Mouse (Mus musculus) c-Kit-negative CD71-positive TER-119-positive erythroid progenitor cells, embryonic 14.5 days (primary cell): ENCODE results near the gene Rtp2.
A peak's percentile ranks its signal among the peaks of the same experiment; 100 is the strongest.

ENCODE experiments used
- DNase-seq: peaks from one replicate; pipeline ENCODE4 v3.0.0-alpha.2; 2013; ENCODE audit warnings: low read depth, low spot score

Rtp2 gene

DNA sequence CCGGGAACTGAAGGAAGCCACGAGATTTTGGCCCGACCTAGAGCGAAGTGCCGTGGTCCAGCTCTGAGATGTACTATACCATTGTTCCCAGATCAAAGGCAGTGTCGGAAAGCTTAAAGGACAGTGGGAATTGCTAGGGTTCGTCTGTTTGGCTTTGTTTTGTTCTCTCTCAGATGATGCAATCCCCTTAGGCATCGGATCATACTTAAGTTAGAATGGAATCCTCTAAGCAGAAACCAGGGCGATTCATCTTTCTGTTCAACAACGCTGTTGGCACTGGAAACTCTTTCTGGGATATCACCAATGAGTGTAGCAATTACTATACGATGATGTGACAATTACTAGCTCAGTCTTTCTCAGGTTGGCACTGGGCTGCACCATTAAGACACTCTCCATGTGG, at the start of gene Rtp2:
Gene Rtp2 (minus strand): TSS at position 101 of the 400 bp plus-strand sequence.
- no peak for DNase-seq

DNA sequence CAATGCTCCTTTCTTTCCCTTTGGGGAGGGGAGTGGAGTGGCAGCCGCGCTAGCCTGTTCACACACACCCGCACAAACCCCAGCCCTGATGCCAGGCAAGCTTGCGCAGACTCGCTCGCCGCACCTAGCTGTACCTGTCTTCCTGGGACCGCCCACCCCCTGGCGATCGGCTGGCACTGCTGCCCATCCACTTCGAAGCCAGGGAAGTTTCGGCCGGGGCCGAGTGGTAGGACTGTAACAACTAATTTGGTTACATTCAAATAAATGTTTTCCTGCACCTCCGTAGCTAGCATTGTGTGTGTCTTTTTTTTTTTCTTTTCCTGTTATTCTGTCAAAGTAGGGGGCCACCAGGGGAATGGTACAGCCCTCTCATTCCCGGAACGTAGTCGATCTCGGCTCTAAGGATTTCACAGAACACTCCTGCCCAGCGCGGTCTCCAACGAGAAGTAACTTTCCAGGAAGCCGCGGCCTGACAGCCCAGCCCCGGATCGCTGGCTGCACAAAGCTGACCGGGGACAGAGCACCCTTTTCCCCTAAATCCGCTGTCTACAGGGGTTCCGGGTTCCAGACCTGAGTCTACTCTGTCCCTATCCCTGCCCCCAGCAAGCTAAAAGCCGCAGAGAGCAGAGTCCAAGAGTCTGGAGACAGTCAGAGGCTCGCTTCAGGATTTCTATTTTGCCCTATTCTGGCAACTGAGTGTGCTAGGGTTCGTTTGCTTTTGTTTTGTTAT, 49.0 kb upstream of the Rtp2 start:
- no peak for DNase-seq

DNA sequence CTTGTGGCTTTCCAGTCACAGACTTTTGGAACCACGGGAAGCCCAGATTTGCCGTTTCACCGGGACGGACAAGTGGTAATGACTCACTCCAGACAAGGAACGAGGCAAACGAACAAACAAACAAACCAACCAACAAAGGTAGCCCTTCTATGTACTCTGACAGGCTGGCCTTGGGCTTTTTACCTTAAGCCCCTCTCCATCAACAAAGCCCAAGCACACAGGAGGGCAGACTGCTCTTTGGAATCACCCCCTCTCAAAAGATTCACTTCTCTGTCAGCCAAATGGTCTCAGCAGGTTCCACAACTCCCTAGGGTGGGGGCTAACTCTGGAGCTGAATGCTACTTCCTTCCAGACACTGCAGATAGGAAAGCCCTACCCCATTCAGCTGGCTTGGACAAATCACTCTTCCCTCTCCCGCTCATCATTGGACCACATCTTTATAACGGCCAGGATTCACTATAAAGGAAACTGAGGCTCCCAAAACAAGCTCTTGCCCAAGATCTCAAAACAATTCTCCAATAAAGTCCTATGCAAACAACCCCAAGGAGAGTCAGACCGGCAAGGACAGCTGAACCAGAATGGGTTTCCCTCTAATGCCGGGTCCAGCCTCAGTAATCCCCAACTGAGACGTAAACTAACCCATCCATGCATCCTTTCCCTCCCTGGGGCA, 48.1 kb upstream of the Rtp2 start:
- DNase-seq: no peak

DNA sequence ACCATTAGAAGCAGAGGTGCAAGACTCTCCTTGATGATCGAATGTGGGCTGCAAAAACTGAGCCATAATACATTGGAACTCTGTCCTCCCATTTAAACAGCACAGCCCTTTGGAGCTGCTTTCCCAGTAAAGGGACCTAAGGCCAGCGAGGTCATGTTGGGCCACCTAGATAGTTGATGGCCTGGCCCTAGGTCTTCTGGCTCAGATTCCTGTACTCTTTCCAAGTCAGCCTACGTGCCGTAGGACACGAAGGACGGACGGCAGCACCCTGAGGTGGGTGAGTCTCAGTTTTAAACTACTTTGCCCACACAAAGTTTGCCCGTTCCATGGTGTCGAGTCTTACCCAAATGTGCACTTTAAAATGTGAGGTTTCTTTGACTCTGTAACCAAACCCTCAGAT, 47.3 kb upstream of the Rtp2 start:
- no peak for DNase-seq

DNA sequence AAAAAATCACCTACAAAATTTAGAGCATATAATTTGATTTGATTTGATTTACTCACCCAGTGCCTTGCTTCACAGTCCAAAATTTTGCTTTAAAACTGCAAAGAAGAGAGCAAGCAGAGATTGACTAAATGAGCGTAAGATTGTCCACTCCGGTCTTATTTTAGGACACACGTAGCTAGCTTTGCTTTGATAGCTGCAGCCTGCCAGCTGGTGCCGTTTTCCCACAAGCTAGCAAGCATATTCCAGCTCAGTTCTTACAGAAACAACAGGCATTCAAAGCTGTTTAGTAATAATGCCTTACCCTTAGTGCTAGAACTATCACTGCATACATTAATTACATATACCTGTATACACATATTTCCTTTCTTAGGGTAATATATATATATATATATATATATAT, 46.3 kb upstream of the Rtp2 start:
- DNase-seq: no peak

DNA sequence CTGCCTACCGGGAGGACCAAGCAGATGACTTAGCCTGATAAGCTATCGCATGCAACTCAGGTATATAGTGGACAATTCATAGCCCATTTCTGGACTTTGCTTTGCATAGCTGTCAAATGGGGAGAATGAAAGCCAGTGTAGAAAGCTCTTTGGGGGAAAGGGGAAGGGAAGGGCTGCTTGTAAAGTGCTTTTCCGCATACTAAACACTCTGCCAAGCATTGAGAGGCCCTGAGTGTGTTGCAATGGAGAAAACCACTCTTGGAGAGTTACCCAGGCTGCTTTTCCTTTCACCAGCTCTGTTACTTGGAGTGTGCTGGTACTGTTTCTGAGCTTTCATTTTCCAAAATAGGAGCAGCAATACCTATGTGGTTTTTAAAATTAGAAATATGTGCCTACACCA, 45.5 kb upstream of the Rtp2 start:
- DNase-seq: no peak

DNA sequence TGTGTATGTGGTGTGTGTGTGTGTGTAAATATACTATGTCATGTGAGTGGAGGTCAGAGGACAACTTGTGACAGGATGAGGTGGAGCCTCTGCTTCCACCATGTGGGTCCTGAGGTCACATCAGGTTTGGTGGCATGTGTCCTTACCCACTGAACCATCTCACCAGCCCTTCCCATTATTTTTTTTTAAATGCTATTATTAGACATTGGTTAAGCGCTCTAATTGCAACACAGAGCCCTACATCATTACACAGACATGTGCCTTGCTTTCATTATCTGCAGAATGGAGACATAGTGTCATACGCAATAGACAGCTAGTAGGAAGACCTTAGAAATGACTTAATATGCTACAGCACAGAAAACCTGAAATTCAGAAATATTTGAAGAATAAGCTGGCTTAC, 44.0 kb upstream of the Rtp2 start:
- no peak for DNase-seq

DNA sequence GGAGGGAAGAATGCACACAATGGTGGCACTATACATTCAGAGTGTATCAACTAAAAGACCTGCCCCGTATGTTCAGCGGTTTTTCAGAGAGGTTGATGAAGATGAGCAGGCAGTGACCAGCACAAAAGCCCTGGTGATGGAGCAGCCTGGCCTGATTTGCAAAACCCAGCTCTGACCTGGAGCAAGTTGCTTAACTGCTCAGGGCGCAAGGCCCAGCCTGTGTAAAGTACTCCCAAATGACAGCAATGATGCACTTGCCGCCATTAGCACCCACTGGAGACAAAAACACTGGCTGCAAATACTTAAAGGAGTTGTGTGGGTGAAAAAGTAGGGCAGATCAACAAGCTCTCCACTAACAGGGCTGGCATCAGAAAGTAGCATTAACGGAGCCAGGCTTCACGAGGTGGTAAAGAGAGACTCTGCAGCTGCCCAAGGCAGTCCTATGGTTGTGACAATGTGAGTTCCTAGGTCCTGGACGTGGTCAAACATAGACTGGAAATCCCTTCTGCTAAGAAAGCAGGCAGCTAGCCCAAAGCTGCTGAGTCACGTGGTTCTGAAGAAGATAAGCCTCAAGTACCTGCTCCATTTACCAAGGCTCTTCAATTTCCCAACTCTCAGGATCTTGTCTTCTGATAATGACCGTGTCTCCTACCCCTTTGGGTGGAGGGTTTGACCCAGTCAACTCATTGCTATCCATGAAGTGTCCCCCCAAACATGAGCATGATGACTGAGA, 41.6 kb upstream of the Rtp2 start:
- no peak for DNase-seq

DNA sequence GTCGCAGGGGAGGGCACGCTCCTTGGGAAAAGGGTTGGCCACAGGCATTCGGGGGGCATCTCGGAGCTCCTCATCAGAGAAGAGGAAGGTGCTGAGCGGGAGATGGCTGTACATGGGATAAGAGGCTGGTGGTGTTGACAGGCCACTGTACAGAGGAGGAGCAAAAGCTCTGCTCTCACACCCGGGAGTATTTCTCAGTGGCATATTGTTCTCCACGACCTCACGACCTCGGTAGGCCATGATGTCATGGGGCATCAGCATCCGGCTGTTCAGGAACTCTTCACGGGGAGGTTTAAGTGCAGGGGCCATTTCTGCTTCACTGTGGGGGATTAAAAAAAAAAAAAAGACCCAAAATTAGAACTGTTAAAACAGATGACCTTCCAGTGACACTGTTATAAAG, 40.7 kb upstream of the Rtp2 start:
- DNase-seq: no peak

DNA sequence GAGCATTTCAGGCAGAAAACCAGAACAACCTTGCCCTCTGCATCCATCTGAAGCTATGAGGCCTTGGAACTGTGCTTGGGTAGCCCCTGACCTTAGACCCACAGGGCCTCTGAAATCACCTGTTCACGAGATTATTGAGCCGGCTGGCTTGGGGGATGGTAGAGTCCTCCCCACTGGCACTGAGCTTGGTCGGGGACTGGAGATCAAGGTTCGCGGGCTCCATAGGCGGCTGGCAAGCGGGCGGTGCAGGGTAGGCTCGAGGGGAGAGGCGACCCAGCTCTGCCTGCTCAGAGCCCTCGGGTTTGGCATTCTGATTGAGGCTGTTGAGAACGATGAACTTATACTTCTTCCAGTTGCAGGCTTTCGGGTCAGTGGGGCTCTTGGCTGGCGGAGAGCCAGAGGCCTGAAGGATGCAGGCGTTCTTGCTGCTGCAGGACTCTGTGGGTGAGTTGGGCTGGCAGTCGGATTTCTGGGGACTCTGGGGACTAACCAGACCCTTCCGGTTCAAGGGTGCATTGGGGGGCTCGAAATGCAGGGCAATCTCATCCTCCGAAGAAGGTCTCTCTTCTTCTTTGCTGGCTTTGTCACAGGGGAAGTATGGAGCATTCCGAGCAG, 40.0 kb upstream of the Rtp2 start:
- no peak for DNase-seq

DNA sequence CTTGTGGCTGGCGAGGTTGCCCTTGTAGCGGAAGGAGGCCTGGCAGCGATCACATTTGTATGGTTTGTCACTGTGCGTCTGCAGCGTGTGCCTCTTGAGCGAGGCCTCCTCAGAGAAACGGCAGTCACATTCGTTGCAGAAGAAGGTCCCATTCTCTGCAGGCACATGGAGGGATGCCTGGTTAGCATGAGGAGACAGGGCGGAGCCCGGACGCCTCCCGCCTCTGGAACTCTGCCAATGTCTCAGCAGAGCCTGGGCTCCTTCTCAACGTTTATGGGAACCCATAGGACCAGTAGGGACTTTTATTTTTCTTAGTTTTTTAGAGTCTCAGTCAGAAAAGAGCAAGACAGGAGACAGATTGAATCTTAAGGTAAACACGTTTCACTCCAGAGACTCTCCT, 37.7 kb upstream of the Rtp2 start:
- no peak for DNase-seq

DNA sequence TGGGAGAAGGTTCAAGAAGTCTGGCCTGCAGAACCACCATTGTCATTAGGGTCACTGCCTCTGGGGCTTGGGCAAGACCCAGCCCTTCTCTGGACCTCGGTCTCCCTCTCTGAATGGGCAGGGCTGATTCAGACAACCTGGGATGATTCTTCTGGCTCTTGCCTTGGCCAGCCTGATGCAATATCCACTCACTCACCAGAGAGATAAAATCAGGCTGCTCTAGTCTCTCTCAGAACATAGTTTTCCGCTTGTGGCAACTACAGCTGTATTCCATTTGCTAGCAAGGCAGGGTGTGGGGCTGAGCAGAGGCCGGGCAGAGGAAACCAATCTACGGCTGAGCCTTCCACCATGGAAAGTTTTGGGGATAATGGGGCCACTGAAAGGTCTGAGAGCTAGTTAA, 36.7 kb upstream of the Rtp2 start:
- no peak for DNase-seq

DNA sequence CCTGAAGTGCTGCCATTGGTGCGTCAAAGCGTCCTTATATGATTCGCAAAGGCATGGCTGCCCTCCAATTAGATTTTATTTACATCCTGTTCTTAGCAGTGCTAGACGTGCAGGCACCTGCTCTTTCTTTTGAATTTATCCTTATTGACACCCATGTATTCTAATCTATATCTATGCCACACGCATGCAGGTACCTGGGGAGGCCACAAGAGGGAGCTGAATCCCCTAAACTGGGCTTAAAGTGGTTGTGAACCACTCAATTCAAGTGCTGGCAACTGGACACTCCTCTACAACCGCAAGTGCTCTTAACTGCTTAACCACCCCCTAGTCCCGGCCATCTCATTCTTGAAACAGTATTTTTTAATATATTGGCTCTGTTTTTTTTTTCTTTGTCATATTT, 35.1 kb upstream of the Rtp2 start:
- DNase-seq: no peak

DNA sequence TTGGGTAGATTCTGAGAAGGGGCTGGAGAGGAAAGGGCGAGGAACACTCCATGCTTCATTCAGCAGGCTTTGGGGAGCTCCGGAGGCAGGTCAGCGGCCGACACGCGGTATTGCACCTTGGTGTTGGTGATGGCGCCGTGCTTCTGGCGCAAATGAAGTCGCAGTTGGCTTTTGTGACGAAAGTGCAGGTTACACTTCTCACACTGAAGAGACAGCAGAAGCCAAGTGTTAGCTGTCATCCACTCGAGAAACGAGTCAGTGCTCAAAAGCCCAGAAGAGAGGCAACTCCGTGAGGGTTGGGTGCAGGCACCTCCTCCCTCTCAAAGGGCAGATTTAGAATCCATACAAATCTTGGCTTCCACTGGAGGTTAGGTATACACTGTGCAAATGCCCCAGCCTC, 33.9 kb upstream of the Rtp2 start:
- no peak for DNase-seq

DNA sequence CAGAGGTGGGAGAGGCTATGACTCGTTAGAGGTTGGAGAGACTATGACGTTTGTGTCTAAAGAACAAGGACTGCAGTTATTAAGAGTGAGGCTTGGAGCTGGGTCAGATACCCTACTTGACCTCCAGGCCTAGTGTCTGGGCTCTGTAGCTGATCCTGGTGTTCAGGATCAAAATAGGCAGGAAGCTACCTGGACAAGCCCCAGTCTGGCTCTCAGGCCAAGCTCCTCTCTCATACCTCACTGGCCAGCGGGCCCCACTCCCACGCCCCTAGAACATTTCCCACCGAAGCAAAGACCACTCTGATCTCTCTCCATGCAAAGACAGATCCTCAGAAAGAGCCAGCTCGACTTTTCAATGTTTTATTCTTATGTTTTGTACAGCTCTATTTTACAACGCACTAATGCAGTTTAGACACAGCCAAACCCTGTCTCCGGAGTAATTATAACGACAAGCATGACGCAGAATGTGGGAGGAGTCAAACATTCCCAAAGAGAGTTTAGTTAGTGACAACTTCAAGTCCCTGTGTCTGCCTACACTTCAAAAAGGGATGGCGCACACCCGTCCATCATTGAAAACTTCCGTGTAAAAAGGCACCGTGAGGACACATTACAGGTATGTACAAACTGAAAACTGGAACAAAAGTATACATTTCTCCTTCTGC, 32.6 kb upstream of the Rtp2 start:
- no peak for DNase-seq

DNA sequence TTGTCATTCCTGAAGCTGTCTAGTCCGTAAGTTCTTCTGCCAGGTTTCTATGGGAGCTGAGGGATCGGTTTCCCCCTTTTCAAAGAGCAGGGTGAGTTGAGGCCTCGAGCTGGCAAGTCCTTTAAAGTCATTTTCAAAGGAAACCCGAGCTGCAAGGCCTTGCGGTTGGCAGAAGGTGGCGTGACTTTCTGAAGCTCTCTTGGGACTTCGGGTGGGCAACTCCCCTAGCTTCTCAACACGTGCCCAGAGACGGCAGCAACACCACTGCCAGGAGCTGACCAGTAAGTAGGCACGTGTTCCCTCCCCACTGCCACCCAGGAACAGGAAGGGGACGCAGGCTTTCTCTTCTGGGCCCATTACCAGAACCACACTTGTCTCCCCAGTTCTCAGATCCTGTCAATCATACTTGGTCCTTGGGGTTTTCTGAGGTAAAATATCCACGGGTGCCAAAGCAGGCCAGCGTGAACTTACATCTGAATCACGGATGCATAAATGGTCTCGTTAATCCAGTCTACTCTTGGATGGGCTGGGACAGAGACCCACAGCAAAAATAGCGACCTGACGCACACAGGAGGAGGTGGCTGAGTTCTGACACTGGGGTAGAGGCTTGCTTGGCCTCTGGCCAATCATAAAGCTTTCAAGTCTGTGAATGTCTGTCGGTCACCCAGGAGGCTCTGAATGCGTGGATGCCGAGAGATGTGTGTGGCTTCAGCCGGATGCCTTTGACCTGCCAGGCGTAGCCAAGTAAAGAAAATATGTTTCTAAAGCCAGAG, 31.9 kb upstream of the Rtp2 start:
- no peak for DNase-seq

DNA sequence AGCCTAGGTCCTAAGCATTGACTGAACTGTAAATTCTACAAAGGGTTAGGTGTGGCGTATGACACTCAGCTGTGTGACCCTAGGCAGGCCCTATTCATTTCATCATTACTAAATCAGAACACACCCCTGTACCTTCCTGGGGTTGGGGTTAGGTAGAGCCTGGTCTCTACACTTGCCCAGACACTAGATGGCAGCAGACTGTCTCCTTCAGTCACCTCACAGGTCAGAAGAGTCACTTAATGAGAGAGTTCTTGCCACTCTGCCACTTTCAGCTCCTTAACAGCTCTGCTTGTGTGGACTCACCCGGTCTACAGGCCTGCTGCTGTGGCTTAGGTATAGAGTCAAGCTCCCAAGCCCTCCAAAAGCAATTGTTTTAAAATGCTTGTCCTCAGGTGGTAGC, 30.2 kb upstream of the Rtp2 start:
- DNase-seq: no peak

DNA sequence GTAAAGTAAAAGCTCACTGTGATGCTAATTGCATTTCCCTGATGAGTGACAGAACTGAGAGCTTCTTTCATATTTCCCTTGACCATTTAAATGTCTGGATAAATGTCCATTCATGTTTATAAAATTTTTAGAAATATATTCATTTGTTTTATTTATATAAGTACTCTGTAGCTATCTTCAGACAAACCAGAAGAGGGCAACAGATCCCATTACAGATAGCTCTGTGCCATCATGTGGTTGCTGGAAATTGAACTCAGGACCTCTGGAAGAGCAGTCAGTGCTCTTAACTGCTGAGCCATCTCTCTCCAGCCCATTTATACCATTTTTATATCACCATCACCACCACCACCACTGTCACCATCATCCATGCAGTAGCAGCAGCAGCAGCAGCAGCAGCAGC, 26.7 kb upstream of the Rtp2 start:
- no peak for DNase-seq

DNA sequence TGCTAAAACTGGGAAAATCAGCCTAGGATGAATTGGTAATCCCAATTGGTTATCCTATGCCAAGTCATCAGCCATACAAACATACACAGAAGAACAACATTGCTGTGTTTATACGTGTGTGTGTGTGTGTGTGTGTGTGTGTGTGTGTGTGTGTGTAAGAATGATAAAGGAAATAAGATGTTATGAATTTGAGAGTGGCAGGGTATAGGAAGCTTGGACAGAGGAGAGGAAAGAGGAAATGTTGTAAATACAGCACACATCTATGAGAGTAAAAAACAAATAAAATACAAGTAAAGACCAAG, 21.7 kb upstream of the Rtp2 start:
- DNase-seq: no peak

DNA sequence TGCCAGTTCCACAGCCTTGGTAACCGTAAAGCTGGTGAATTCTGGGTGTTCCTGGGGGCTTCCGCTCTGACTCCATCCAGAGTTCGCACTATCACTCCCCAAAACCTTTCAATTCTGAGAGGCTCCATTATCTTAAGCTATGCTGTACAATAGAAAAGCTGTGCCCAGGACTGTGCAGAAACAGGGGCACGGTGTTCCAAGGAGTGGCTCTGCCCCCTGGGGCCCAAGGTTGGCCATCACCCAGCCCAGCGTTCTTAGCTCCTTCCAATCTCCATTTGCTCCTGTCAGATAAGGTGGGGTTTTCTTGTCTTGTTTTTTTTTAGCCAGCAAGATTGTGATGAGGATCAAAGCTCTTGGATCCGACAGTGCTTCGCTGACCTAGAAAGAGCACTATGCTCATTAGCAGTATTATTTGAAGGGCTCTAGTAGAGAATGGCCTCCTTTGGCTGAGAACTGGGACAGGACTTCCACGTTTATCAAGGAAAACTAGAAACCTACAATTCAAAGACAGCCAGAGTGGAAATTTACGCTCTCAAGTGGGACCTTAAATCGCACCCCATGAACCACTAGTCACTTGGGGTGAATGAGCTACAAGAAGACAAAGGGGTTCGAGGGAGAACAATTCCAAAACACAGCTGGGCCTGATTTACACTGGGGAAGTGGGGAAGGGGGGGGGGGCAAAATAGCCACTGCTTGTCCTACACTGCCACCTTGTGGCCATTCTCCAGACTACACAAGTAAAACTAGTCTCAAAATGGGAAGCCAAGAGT, 21.2 kb upstream of the Rtp2 start:
- peak; percentile 5 for DNase-seq
